Comparison of ENCODE assay signal across 8 mouse cellular contexts in genomic region chr13:73646397-73647087, GRCm38 (mm10). TPM values are rescaled to one million over a fixed set of nuclear protein-coding genes. Genes with fewer than 3 reads are reported as not detected.
DNase-seq lines count a peak whose midpoint lies in the region; TF ChIP-seq lines count a peak whose summit lies in the region.
"Had no signal": no experiment of that assay in that cellular context is flagged by ENCODE, and none has a peak within 500 bp of the region (broad histone marks: within the 10 kb centered on the region; RNA-seq: fewer than 3 reads in every experiment).

No protein-coding gene starts in this region.

- intact Hi-C loops in heart, postnatal 10 days (cut with DNase I): loop anchor here (1.0 to 5.0 kb wide), 3 partner anchors 46 to 261 kb away; no protein-coding TSS in a partner anchor

- H3K79me2 ChIP-seq in C2C12 (ENCODE audit: control insufficient read depth, insufficient read depth): no peaks in the 10 kb centered on the region

- H3K79me3 ChIP-seq in C2C12 (ENCODE audit: low read depth): no peaks in the 10 kb centered on the region

- H3K27ac ChIP-seq in ES-E14 (ENCODE audit: insufficient read depth, low read depth, low read length, poor library complexity, severe bottlenecking): no peak overlapping the region
- H3K27ac ChIP-seq: macrophage had no signal

- DNase-seq in ES-E14 (ENCODE audit: low read depth, low spot score): peak; percentile 37
- DNase-seq in cerebellum, postnatal 25 days: peak; percentile 36 to 62
- DNase-seq in heart, postnatal 10 days: peak; percentile 62 to 65
- DNase-seq in layer of hippocampus, adult 18-20 months (ENCODE audit: low spot score in 2 of 2): peak; percentile 24 to 69
- DNase-seq in lung, postnatal 36 days: peak; percentile 58
- peak; percentile 33 to 41 for DNase-seq in right cerebral cortex, postnatal 36 days (ENCODE audit: low spot score in 2 of 2)

- no peaks in the 10 kb centered on the region for H3K4me1 ChIP-seq in ES-E14 (ENCODE audit: control insufficient read depth in 2 of 2, insufficient read depth in 2 of 2, low read length in 2 of 2, poor library complexity in 1 of 2)

- TF ChIP-seq CTCF in C2C12 (IDR thresholded peaks at IDR 0.05; ENCODE audit: control insufficient read depth, insufficient read depth, insufficient read length): peak; percentile 80

- no peak overlapping the region for H3K9ac ChIP-seq in ES-E14 (ENCODE audit: insufficient read depth, low read depth, low read length, poor library complexity, severe bottlenecking)

- H3K4me3 ChIP-seq in C2C12 (ENCODE audit: insufficient read depth, poor library complexity, severe bottlenecking) (no peak overlapping the region), ES-E14 (ENCODE audit: insufficient read depth in 1 of 2, low read depth in 1 of 2, low read length in 2 of 2, poor library complexity in 1 of 2, severe bottlenecking in 1 of 2) (no peak overlapping the region)

- H3K27me3 ChIP-seq in C2C12 (ENCODE audit: control insufficient read depth, insufficient read depth, insufficient read length): no peaks in the 10 kb centered on the region

- in situ Hi-C loops in ES-E14 (cut with MboI; ENCODE audit: low sequenced_read_pairs in 2 of 2, unreplicated experiment in 2 of 2): no loop called here

- H3ac ChIP-seq in C2C12 (ENCODE audit: control insufficient read depth, insufficient read length, low read depth): no peak overlapping the region

- H3K9me3 ChIP-seq in ES-E14 (ENCODE audit: control insufficient read depth, insufficient read depth, low read depth, low read length): no peaks in the 10 kb centered on the region

- no peaks in the 10 kb centered on the region for H3K36me3 ChIP-seq in C2C12 (ENCODE audit: control insufficient read depth, insufficient read depth)
- peaks cover 12% of the 10 kb centered on the region for H3K36me3 ChIP-seq in ES-E14 (ENCODE audit: control insufficient read depth, insufficient read depth, low read length, poor library complexity, severe bottlenecking)

TF ChIP-seq in C2C12, 6 proteins besides CTCF, POLR2A, EP300 and RAD21:
- TF ChIP-seq CEBPB (IDR thresholded peaks at IDR 0.05; ENCODE audit: low read depth) (no peak), MAX (IDR thresholded peaks at IDR 0.05) (no peak), MYOG (IDR thresholded peaks at IDR 0.05; ENCODE audit: control insufficient read depth, extremely low read depth, insufficient read length) (no peak), FOSL1 (IDR thresholded peaks at IDR 0.05; ENCODE audit: insufficient read depth, low read length, poor library complexity, severe bottlenecking) (no peak), USF1 (IDR thresholded peaks at IDR 0.05; ENCODE audit: low read depth) (no peak), MYOD1 (IDR thresholded peaks at IDR 0.05; ENCODE audit: control insufficient read depth, insufficient read length, low read depth) (no peak)

TF ChIP-seq in ES-E14, 5 proteins besides CTCF, POLR2A, EP300 and RAD21:
- TF ChIP-seq ZC3H11A (IDR thresholded peaks at IDR 0.05; ENCODE audit: borderline replicate concordance, low read depth, low read length): peak; percentile 43; the same call in 1 of the 2 replicates
- TF ChIP-seq ZNF384 (IDR thresholded peaks at IDR 0.05; ENCODE audit: low read depth, low read length): no peak

RNA-seq across cellular contexts. Expression of gene Tert, which starts 19.8 kb away (rescaled TPM):
- polyA plus RNA-seq in C2C12 (2012; fragmentation: generic; extraction: Trizol): 0.46 TPM
- total RNA-seq in ES-E14 (2012; rRNA removed): 11.7 and 21.0 TPM in 2 replicates
- total RNA-seq in heart, postnatal 10 days (2021): under 1 TPM; 0.12 to 0.50 TPM
- total RNA-seq in layer of hippocampus, adult 18-20 months (2021): 1 to 10 TPM; 2.4 to 3.6 TPM
- polyA plus RNA-seq: macrophage had no signal

RNA-seq across cellular contexts. Expression of gene Slc6a18, which starts 31.3 kb away (rescaled TPM):
- polyA plus RNA-seq in C2C12 (2012; fragmentation: generic; extraction: Trizol): not detected
- total RNA-seq in ES-E14 (2012; rRNA removed): not detected in 2 replicates
- total RNA-seq in heart, postnatal 10 days (2021): not detected
- total RNA-seq in layer of hippocampus, adult 18-20 months (2021): not detected
- polyA plus RNA-seq: macrophage had no signal

RNA-seq across cellular contexts. Expression of gene Clptm1l, which starts 42.7 kb away (rescaled TPM):
- 131 TPM for polyA plus RNA-seq in C2C12 (2012; fragmentation: generic; extraction: Trizol)
- 106 and 107 TPM in 2 replicates for total RNA-seq in ES-E14 (2012; rRNA removed)
- 10 to 100 TPM; 74.7 to 75.0 TPM for total RNA-seq in heart, postnatal 10 days (2021)
- total RNA-seq in layer of hippocampus, adult 18-20 months (2021): 100 to 1,000 TPM; 118 to 123 TPM

RNA-seq across cellular contexts. Expression of gene Slc6a19, which starts 58.1 kb away (rescaled TPM):
- not detected for polyA plus RNA-seq in C2C12 (2012; fragmentation: generic; extraction: Trizol)
- total RNA-seq in ES-E14 (2012; rRNA removed): 0.09 and 0.16 TPM in 2 replicates
- total RNA-seq in heart, postnatal 10 days (2021): under 1 TPM in 1 of 2 experiments, not detected in 1; 0.10 TPM
- under 1 TPM in 1 of 2 experiments, not detected in 1; 0.17 TPM for total RNA-seq in layer of hippocampus, adult 18-20 months (2021)
